19 mouse cellular contexts compared by ENCODE assay signal in the genomic region with DNA sequence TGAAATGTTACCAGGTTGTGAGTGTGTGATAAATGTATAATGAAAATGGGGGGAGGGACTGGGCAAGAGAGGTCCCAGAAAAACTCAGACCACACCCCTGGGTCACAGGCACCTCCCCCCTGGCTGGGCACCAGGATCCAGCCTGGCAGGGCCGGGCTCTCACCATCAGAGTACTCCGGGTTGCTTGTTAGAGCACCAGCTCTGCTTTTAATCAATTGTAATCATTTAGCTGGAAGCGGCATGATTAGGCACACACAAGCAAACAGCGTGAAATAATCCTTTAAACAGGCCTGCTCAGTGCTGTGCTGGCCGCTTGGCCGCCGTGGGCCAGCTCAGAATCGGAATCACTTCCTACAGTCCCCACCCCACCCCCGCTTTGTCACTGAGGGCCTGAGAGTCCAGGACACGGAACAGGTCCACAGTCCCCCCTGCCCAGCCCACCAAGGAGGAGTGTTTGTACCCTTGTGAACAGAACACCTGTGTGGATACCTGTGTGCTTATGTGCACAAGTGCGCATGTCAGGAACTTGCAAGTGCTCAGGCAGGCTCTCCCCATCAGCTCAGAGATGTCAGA.
DNase-seq lines count a peak whose midpoint lies in the region; ATAC-seq lines count a peak whose summit lies in the region.
"Had no signal": no experiment of that assay in that cellular context is flagged by ENCODE, and none has a peak within 500 bp of the region (broad histone marks: within the 10 kb centered on the region; RNA-seq: fewer than 3 reads in every experiment).

No protein-coding gene starts in this region.

- no peaks in the 10 kb centered on the region for H3K27me3 ChIP-seq in hindbrain, embryonic 15.5 days
- H3K27me3 ChIP-seq in hindbrain, embryonic 10.5 days (ENCODE audit: insufficient read depth, poor library complexity, severe bottlenecking), result no peaks in the 10 kb centered on the region
- no peaks in the 10 kb centered on the region for H3K27me3 ChIP-seq in neural tube, embryonic 15.5 days (replicated peaks)
- H3K27me3 ChIP-seq: intestine, embryonic 15.5 days; limb, embryonic 15.5 days had no signal

- no peak overlapping the region for H3K4me3 ChIP-seq in hindbrain, embryonic 15.5 days
- no peak overlapping the region for H3K4me3 ChIP-seq in hindbrain, embryonic 10.5 days
- no peak overlapping the region for H3K4me3 ChIP-seq in neural tube, embryonic 15.5 days (replicated peaks)
- H3K4me3 ChIP-seq: intestine, embryonic 15.5 days; limb, embryonic 15.5 days had no signal

- DNase-seq in cerebellum, postnatal 10 days, result peak; percentile 59 to 60
- DNase-seq in cerebellum, adult 9-11 months, result no peak
- no peak for DNase-seq in hindbrain, embryonic 10.5 days (ENCODE audit: low spot score)
- DNase-seq in neural tube, embryonic 10.5 days (ENCODE audit: extremely low spot score, low spot score), result no peak
- DNase-seq in right cerebral cortex, postnatal 10 days (ENCODE audit: low spot score in 2 of 2), result no peak
- no peak for DNase-seq in heart, adult 11 months
- DNase-seq: adrenal gland, postnatal 14 days; cerebellum, adult 11 months; gastrocnemius, postnatal 10 days; heart, adult 18-20 months; heart, postnatal 36 days; kidney, adult 9 months; kidney, postnatal 4 days; thymus, postnatal 14 days had no signal

- no peak overlapping the region for H3K4me2 ChIP-seq in hindbrain, embryonic 15.5 days
- no peak overlapping the region for H3K4me2 ChIP-seq in neural tube, embryonic 15.5 days
- H3K4me2 ChIP-seq: intestine, embryonic 15.5 days; limb, embryonic 15.5 days had no signal

- ATAC-seq in hindbrain, embryonic 15.5 days (ENCODE audit: low FRiP score, low read depth), result no peak
- no peak for ATAC-seq in neural tube, embryonic 15.5 days (ENCODE audit: low FRiP score)
- ATAC-seq: intestine, embryonic 15.5 days; lung, postnatal 0 days had no signal

- H3K9ac ChIP-seq in hindbrain, embryonic 15.5 days, result no peak overlapping the region
- no peak overlapping the region for H3K9ac ChIP-seq in neural tube, embryonic 15.5 days (replicated peaks)
- H3K9ac ChIP-seq: intestine, embryonic 15.5 days; limb, embryonic 15.5 days had no signal

- 66% methylated on average over 11 of the region's 11 CpGs for WGBS in hindbrain, embryonic 15.5 days
- WGBS in hindbrain, embryonic 10.5 days, result 93% methylated on average over 11 of the region's 11 CpGs
- WGBS in neural tube, embryonic 15.5 days, result 77% methylated on average over 11 of the region's 11 CpGs

- H3K36me3 ChIP-seq in hindbrain, embryonic 15.5 days, result no peaks in the 10 kb centered on the region
- peaks cover 86% of the 10 kb centered on the region for H3K36me3 ChIP-seq in hindbrain, embryonic 10.5 days
- no peaks in the 10 kb centered on the region for H3K36me3 ChIP-seq in neural tube, embryonic 15.5 days
- H3K36me3 ChIP-seq: intestine, embryonic 15.5 days had no signal

- peaks cover 38% of the 10 kb centered on the region for H3K4me1 ChIP-seq in hindbrain, embryonic 15.5 days (replicated peaks)
- H3K4me1 ChIP-seq in hindbrain, embryonic 10.5 days (replicated peaks), result peaks cover 33% of the 10 kb centered on the region
- peaks cover 30% of the 10 kb centered on the region for H3K4me1 ChIP-seq in neural tube, embryonic 15.5 days
- H3K4me1 ChIP-seq: intestine, embryonic 15.5 days had no signal

- H3K27ac ChIP-seq in hindbrain, embryonic 15.5 days (replicated peaks), result peak overlapping the region; percentile 23
- no peak overlapping the region for H3K27ac ChIP-seq in hindbrain, embryonic 10.5 days
- 0 out of 2 replicates have a peak overlapping the region, but pooled peaks have one; percentile 25 for H3K27ac ChIP-seq in neural tube, embryonic 15.5 days (replicated peaks)
- H3K27ac ChIP-seq: intestine, embryonic 15.5 days; limb, embryonic 15.5 days had no signal

- H3K9me3 ChIP-seq in hindbrain, embryonic 15.5 days, result no peaks in the 10 kb centered on the region
- 0 out of 2 replicates have a peak, but pooled peaks cover 5% of the 10 kb centered on the region for H3K9me3 ChIP-seq in hindbrain, embryonic 10.5 days
- H3K9me3 ChIP-seq in neural tube, embryonic 15.5 days (replicated peaks), result no peaks in the 10 kb centered on the region
- H3K9me3 ChIP-seq: intestine, embryonic 15.5 days; limb, embryonic 15.5 days had no signal

Comparison
In these comparisons a context has a peak if more than half of its experiments do, and no peak if none do; other contexts are left out.
1. DNase-seq: peak in cerebellum, postnatal 10 days (2 of 2); none in cerebellum, adult 9-11 months (single experiment), hindbrain, embryonic 10.5 days (single experiment), neural tube, embryonic 10.5 days (single experiment), right cerebral cortex, postnatal 10 days (0 of 2) and heart, adult 11 months (single experiment).